Mouse (Mus musculus) G1E (cell line): ENCODE data around the gene Gm45785. TPM values are rescaled to one million over a fixed set of nuclear protein-coding genes. Genes with fewer than 3 reads are reported as not detected.

ENCODE experiments used
- ATAC-seq: 2 replicates; pipeline ENCODE4 v1.8.0; 2016; ENCODE audit warnings: mild to moderate bottlenecking; ENCODE audit not compliant: insufficient number of reproducible peaks, poor library complexity, low FRiP score, severe bottlenecking; ENCODE audit errors: extremely low read depth
- DNase-seq: peaks from one replicate; pipeline ENCODE4 v3.0.0; 2012; ENCODE audit warnings: low spot score
- H3K27me3 ChIP-seq: 2 replicates; pipeline ENCODE4 v1.6.1; 2012; ENCODE audit warnings: mild to moderate bottlenecking, low read length, inconsistent platforms; ENCODE audit not compliant: insufficient read depth
- H3K36me3 ChIP-seq: replicated peaks from 2 replicates; pipeline ENCODE3; 2012; ENCODE audit warnings: mild to moderate bottlenecking, inconsistent platforms
- H3K4me1 ChIP-seq: 2 replicates; pipeline ENCODE4 v1.6.1; 2012; ENCODE audit warnings: low read depth, low read length, inconsistent platforms, mixed read lengths; ENCODE audit not compliant: insufficient read depth
- H3K4me3 ChIP-seq: 2 replicates; pipeline ENCODE4 v1.5.1; 2012; ENCODE audit warnings: low read depth, mild to moderate bottlenecking, inconsistent platforms, low read length, moderate library complexity, mixed read lengths
- H3K9me3 ChIP-seq: replicated peaks from 2 replicates; pipeline ENCODE4 v1.6.1; 2012; ENCODE audit warnings: inconsistent platforms
- CTCF ChIP-seq: IDR thresholded peaks from 2 replicates; pipeline ENCODE4 v1.5.1; 2012; ENCODE audit warnings: low read depth, low read length, inconsistent platforms, mixed read lengths
- GATA1 ChIP-seq: IDR thresholded peaks from 2 replicates; pipeline ENCODE4 v1.6.1; 2012; ENCODE audit warnings: borderline replicate concordance, low read length, inconsistent platforms, mixed read lengths
- GATA2 ChIP-seq: IDR thresholded peaks from 2 replicates; pipeline ENCODE4 v1.6.1; 2012; ENCODE audit warnings: low read depth, low read length, inconsistent platforms, borderline replicate concordance
- POLR2AphosphoS5 ChIP-seq: IDR thresholded peaks from 2 replicates; pipeline ENCODE4 v1.6.1; 2012; ENCODE audit warnings: low read depth, low read length, inconsistent platforms; ENCODE audit not compliant: insufficient replicate concordance
- TAL1 ChIP-seq: conservative IDR thresholded peaks from 2 replicates; pipeline ENCODE4 v1.6.1; 2012; ENCODE audit warnings: low read depth, low read length, inconsistent platforms, mixed read lengths
- polyA plus RNA-seq: library from polyadenylated mRNA; stranded (reverse); fragments of >175 nt; gene quantifications from 2 replicates; pipeline ENCODE4 v1.2.3, GENCODE M21; 2012
- total RNA-seq, 2 experiments: library from RNA; stranded (forward) in 1 of 2; stranded (reverse) in 1 of 2; fragments of 200-1000 nt in 1 of 2; fragments of >200 nt in 1 of 2; fragmentation: Nextera tagmentation in 1 of 2; gene quantifications; 2 replicates each; pipeline ENCODE4 v1.2.3; 2014 to 2017

The Gm45785 gene
- total RNA-seq (2014; fragmentation: Nextera tagmentation) (not detected in 2 replicates), total RNA-seq (2017) (0.17 and 1.8 TPM in 2 replicates), polyA plus RNA-seq (1.3 and 2.1 TPM in 2 replicates)

GRCm38 (mm10) chr7:140855860-140856784 is at the start of gene Gm45785:
Gm45785 (minus strand) TSS chr7:140856331.
- ATAC-seq = peak; percentile 73
- H3K36me3 ChIP-seq = peaks cover 74% of the 10 kb centered on the region
- H3K9me3 ChIP-seq = no peaks in the 10 kb centered on the region
- TF ChIP-seq GATA1 (no peak), CTCF (no peak), GATA2 (no peak), TAL1 (no peak), POLR2AphosphoS5 (no peak)
- H3K4me1 ChIP-seq = peaks cover 71% of the 10 kb centered on the region
- peak within 1 kb of the TSS; percentile 95 for H3K4me3 ChIP-seq
- H3K27me3 ChIP-seq = no peaks in the 10 kb centered on the region
- DNase-seq = peak; percentile 93

- no peak overlapping the region for H3K4me3 ChIP-seq
- H3K27me3 ChIP-seq = peaks cover 16% of the 10 kb centered on the region; the same call in 1 of the 2 replicates
- no peaks in the 10 kb centered on the region for H3K9me3 ChIP-seq
- no peak for TF ChIP-seq POLR2AphosphoS5
- no peak for TF ChIP-seq GATA1
- no peak for TF ChIP-seq GATA2
- no peak for TF ChIP-seq CTCF
- TF ChIP-seq TAL1 = no peak
- peaks cover 16% of the 10 kb centered on the region for H3K4me1 ChIP-seq
- peaks cover 4% of the 10 kb centered on the region for H3K36me3 ChIP-seq
- no peak for DNase-seq
- ATAC-seq = no peak
Measured at GRCm38 (mm10) chr7:140905642-140906081, 49.5 kb upstream of the Gm45785 start.

- Histone ChIP-seq H3K4me3 (no peak overlapping the region), H3K9me3 (no peaks in the 10 kb centered on the region), H3K27me3 (peaks cover 14% of the 10 kb centered on the region; the same call in 1 of the 2 replicates), H3K36me3 (peaks cover 28% of the 10 kb centered on the region), H3K4me1 (0 out of 2 replicates have a peak, but pooled peaks cover 6% of the 10 kb centered on the region)
- ATAC-seq (peak; percentile 34; the same call in 1 of the 2 replicates), DNase-seq (peak; percentile 71)
- TF ChIP-seq CTCF = peak; percentile 91
- no peak for TF ChIP-seq POLR2AphosphoS5
- TF ChIP-seq GATA2 = no peak
Measured at GRCm38 (mm10) chr7:140903212-140903611, 47.1 kb upstream of the Gm45785 start.

- Histone ChIP-seq H3K27me3 (peaks cover 14% of the 10 kb centered on the region; the same call in 1 of the 2 replicates), H3K36me3 (peaks cover 37% of the 10 kb centered on the region), H3K4me3 (no peak overlapping the region), H3K9me3 (no peaks in the 10 kb centered on the region), H3K4me1 (0 out of 2 replicates have a peak, but pooled peaks cover 6% of the 10 kb centered on the region)
- TF ChIP-seq GATA1 = no peak
- no peak for TF ChIP-seq GATA2
- no peak for TF ChIP-seq CTCF
- TF ChIP-seq TAL1 = no peak
- no peak for TF ChIP-seq POLR2AphosphoS5
- ATAC-seq = no peak
- no peak for DNase-seq
Measured at GRCm38 (mm10) chr7:140902036-140902875, 46.1 kb upstream of the Gm45785 start.

GRCm38 (mm10) chr7:140900220-140900619 is 44.1 kb upstream of the Gm45785 start, which contains the start of gene Cox8b:
Cox8b (minus strand) TSS chr7:140900446.
- Histone ChIP-seq H3K27me3 (0 out of 2 replicates have a peak, but pooled peaks cover 2% of the 10 kb centered on the region), H3K9me3 (no peaks in the 10 kb centered on the region), H3K36me3 (peaks cover 55% of the 10 kb centered on the region), H3K4me3 (no peak within 1 kb of the TSS), H3K4me1 (0 out of 2 replicates have a peak, but pooled peaks cover 2% of the 10 kb centered on the region)
- ATAC-seq = no peak
- TF ChIP-seq CTCF = no peak
- TF ChIP-seq GATA1 = no peak
- TF ChIP-seq TAL1 = no peak
- no peak for TF ChIP-seq POLR2AphosphoS5
- no peak for TF ChIP-seq GATA2
- DNase-seq = no peak

- Histone ChIP-seq H3K36me3 (peaks cover 65% of the 10 kb centered on the region), H3K4me1 (0 out of 2 replicates have a peak, but pooled peaks cover 2% of the 10 kb centered on the region), H3K4me3 (no peak overlapping the region), H3K27me3 (no peaks in the 10 kb centered on the region), H3K9me3 (no peaks in the 10 kb centered on the region)
- no peak for ATAC-seq
- no peak for DNase-seq
- TF ChIP-seq TAL1 = no peak
- TF ChIP-seq GATA2 = no peak
- TF ChIP-seq GATA1 = no peak
- no peak for TF ChIP-seq POLR2AphosphoS5
- no peak for TF ChIP-seq CTCF
Measured at GRCm38 (mm10) chr7:140899121-140899520, 43.0 kb upstream of the Gm45785 start.
